Mouse (Mus musculus) spleen, adult 2 months (tissue): ENCODE measurements at regions not wholly inside any gene's neighbourhood (a gene's known extent, or its start where the extent isn't known, plus 50 kb on each side); places are given as distances from the start of the nearest gene placed in this dataset.

Source experiments
- DNase-seq, 2 experiments: peaks; one replicate each; pipeline versions ENCODE4 v3.0.0 to v3.0.0-alpha.2; 2012 to 2021; ENCODE audit warnings: low spot score in 2 of 2, low read depth in 1 of 2
- H3K27ac ChIP-seq: fragments of 200-500 bp; 2 replicates; pipeline ENCODE4 v1.5.1; 2012; ENCODE audit warnings: low read length, inconsistent platforms; ENCODE audit not compliant: insufficient read depth
- H3K27me3 ChIP-seq: fragments of 200-500 bp; 2 replicates; pipeline ENCODE4 v1.6.1; 2012; ENCODE audit warnings: mild to moderate bottlenecking, moderate library complexity, low read length, inconsistent platforms; ENCODE audit not compliant: control insufficient read depth, insufficient read depth
- H3K36me3 ChIP-seq: fragments of 200-500 bp; 2 replicates; pipeline ENCODE4 v1.6.1; 2012; ENCODE audit warnings: mild to moderate bottlenecking, low read length, inconsistent platforms; ENCODE audit not compliant: control insufficient read depth, insufficient read depth
- H3K4me1 ChIP-seq: fragments of 200-500 bp; 2 replicates; pipeline ENCODE4 v1.6.1; 2011; ENCODE audit warnings: inconsistent platforms; ENCODE audit not compliant: control insufficient read depth, insufficient read depth, insufficient read length
- H3K4me3 ChIP-seq: fragments of 200-500 bp; 2 replicates; pipeline ENCODE4 v1.5.1; 2011; ENCODE audit warnings: mild to moderate bottlenecking, inconsistent platforms; ENCODE audit not compliant: insufficient read depth, insufficient read length; ENCODE audit errors: extremely low read depth
- CTCF ChIP-seq: fragments of 200-500 bp; IDR thresholded peaks from 2 replicates; pipeline ENCODE4 v1.5.1; 2011; ENCODE audit warnings: mild to moderate bottlenecking, inconsistent platforms; ENCODE audit not compliant: insufficient read depth, insufficient read length, insufficient replicate concordance; ENCODE audit errors: extremely low read depth
- POLR2A ChIP-seq: fragments of 200-500 bp; IDR thresholded peaks from 2 replicates; pipeline ENCODE4 v1.6.1; 2011; ENCODE audit warnings: low read depth, low read length, inconsistent platforms
- WGBS: fragments of 180-500 bp; shearing (Covaris S2); methylation state at CpG from one replicate; pipeline ENCODE4 v1.1.7; 2018; 5-methylcytosine and 5-hydroxymethylcytosine counted together

DNA sequence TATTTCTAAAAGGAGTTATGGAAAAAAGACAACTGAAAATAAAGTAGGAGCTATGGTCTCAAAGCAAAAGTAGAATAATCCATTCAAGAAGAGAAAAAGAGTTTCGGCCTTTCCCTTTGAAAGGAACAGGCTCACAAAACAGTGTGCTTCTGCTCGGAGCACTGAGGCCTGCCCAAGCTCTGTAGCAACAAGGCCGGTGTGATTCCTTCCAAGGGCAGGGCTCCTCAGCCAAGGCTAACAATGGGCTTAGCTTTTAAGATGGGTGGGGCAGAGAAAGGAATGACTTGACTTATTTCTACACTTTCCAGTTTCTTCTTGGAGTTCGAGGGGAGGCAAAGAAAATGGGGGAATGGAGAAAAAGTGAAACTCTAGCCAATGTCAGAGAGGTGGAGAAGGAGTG lies 161.4 kb downstream of the Faxc start:
- WGBS, result 92% methylated on average over 4 of the region's 4 CpGs

DNA sequence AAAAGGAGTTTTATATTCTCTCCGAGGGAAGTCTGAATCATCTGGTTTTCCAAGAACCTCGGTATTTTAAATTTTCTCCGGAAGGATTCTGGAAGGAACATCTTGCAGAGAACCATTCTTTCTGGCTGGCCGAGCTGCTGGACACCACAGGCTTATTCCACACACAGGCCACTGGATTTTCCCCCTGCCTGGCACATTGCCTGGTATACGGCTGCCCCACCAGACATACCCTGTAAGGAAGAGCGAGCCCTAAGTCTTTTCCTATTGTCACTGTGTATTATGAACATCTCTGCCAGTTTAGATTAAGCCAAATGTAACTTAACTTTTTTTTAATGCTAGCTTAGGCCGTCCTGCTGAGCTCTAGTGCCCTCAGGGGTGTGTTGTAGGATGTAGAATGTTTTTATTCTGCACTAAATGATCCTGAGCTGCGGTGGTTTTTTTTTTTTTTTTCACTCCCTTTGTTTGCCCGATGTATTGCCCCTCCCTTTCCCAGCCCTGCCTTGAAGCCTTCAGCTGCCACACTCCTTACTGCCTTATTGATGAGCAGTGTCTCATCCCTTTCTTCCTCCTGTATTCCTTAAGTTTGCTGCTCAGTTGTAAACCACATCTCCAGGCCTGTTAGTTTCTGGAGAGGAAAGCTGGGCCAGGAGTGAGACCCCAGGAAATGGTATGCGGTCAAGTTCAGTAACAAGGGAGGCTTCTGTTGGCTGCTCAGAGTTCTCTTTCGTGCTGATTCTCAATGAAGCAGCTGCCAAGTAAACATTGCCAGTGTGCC lies 164.3 kb downstream of the Faxc start:
- no peak for DNase-seq
- no peaks in the 10 kb centered on the region for H3K27me3 ChIP-seq
- H3K4me3 ChIP-seq, result no peak overlapping the region
- no peaks in the 10 kb centered on the region for H3K4me1 ChIP-seq
- H3K36me3 ChIP-seq, result no peaks in the 10 kb centered on the region
- no peak overlapping the region for H3K27ac ChIP-seq
- TF ChIP-seq CTCF (no peak), POLR2A (no peak)
- 49% methylated on average over 11 of the region's 11 CpGs for WGBS

More for the DNA sequence above, 161.4 kb downstream of the Faxc start:
- TF ChIP-seq CTCF (no peak), POLR2A (no peak)
- no peak overlapping the region for H3K4me3 ChIP-seq
- no peaks in the 10 kb centered on the region for H3K4me1 ChIP-seq
- no peaks in the 10 kb centered on the region for H3K36me3 ChIP-seq
- H3K27me3 ChIP-seq, result no peaks in the 10 kb centered on the region
- no peak for DNase-seq
- no peak overlapping the region for H3K27ac ChIP-seq

DNA sequence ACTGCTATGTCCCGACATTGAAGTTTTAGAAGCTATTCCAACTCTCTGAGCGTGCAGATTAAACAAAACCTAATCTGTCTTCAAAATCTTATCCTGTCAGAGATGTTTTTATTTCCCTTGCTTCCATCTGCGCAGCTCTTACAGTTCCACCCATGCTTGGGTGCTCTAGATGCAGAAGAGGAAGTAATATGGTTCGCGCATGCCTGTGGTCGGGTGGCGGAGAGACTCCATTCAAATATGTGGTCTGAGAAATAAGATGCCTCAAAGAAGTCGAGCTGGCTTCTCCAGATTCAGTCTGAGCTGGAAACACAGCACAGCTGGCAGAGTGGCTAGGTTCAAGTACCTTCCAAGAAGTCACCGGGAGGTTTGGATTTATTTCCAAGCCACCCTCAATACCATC lies 167.5 kb downstream of the Faxc start:
- TF ChIP-seq POLR2A, result no peak
- TF ChIP-seq CTCF, result no peak
- Histone ChIP-seq H3K27ac (no peak overlapping the region), H3K4me3 (no peak overlapping the region), H3K36me3 (no peaks in the 10 kb centered on the region), H3K4me1 (no peaks in the 10 kb centered on the region), H3K27me3 (no peaks in the 10 kb centered on the region)
- no peak for DNase-seq
- 51% methylated on average over 9 of the region's 9 CpGs for WGBS

DNA sequence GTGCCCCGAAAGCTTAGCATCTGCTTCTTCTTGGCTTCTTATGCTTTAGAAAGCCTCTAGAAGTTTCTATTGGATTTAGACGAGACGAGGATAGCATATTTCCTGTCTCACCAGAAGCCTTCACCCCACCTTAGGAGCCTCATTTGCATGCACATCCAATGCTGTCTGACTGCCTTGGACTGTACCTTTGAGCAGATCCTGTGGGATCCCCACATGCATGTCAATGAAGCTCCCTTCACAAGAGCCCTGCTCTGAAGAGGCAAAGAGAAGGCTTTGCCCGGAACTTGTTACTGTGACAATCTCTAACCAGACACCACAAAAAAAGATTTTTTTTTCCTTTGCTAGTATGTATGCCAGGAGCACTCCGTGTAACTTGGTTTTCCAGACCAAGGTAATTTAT lies 171.3 kb downstream of the Faxc start:
- no peak overlapping the region for H3K27ac ChIP-seq
- TF ChIP-seq POLR2A, result no peak
- no peak for TF ChIP-seq CTCF
- no peaks in the 10 kb centered on the region for H3K4me1 ChIP-seq
- WGBS, result 73% methylated on average over 5 of the region's 5 CpGs
- no peak overlapping the region for H3K4me3 ChIP-seq
- no peaks in the 10 kb centered on the region for H3K27me3 ChIP-seq
- no peaks in the 10 kb centered on the region for H3K36me3 ChIP-seq
- DNase-seq, result no peak

DNA sequence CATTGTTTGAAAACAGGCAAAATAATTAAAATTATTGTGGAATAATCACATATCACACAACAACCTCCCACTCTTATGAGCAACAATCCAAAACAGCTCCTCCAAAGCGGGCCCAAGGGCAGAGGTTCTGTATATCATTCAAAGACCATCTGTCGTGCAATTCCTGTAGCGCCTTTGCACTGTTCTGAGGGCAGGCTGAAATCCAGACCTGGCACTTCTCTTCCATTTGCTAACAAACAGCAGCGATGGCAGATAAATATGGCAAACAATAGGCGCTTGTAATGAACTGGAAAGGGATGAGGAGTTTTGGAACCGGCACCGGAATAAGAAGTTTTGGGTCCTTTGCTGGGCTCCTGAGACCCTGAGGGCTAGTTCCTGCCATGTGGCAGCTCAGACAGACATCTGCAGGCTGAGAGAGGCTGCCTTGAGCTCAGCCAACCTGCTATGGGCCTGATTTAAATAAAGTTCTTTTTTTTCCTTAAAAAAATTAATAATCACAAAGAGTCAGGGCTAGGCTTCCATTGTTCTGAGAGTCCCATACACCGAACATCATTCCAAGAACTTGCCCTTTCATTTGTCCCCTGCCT lies 172.0 kb downstream of the Faxc start:
- no peak overlapping the region for H3K4me3 ChIP-seq
- H3K4me1 ChIP-seq, result no peaks in the 10 kb centered on the region
- TF ChIP-seq CTCF (no peak), POLR2A (no peak)
- no peak overlapping the region for H3K27ac ChIP-seq
- no peaks in the 10 kb centered on the region for H3K36me3 ChIP-seq
- no peaks in the 10 kb centered on the region for H3K27me3 ChIP-seq
- WGBS, result 89% methylated on average over 8 of the region's 8 CpGs
- DNase-seq, result no peak

DNA sequence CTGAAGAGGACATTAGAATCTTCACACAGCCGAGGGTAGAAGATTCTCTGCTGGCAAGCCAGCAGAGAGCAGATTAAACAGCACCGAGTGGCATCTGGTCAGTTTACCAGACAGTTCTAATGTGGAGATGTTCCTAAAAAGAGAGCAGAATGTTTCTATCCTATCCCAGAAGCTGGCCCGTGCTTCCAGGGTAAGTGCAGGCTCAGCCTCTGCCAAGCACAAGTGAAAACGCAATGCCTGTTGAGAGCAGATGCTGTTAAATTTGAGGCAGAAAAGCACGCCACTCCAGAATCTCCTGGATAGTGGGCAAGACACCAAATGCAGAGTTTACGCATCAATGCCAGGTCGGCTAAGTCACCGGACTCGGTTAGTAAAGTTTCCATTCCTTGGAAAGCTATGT lies 175.8 kb downstream of the Faxc start:
- 81% methylated on average over 9 of the region's 9 CpGs for WGBS
- no peaks in the 10 kb centered on the region for H3K4me1 ChIP-seq
- no peaks in the 10 kb centered on the region for H3K27me3 ChIP-seq
- TF ChIP-seq CTCF, result no peak
- no peak for TF ChIP-seq POLR2A
- H3K27ac ChIP-seq, result no peak overlapping the region
- no peak for DNase-seq
- H3K36me3 ChIP-seq, result no peaks in the 10 kb centered on the region
- no peak overlapping the region for H3K4me3 ChIP-seq

DNA sequence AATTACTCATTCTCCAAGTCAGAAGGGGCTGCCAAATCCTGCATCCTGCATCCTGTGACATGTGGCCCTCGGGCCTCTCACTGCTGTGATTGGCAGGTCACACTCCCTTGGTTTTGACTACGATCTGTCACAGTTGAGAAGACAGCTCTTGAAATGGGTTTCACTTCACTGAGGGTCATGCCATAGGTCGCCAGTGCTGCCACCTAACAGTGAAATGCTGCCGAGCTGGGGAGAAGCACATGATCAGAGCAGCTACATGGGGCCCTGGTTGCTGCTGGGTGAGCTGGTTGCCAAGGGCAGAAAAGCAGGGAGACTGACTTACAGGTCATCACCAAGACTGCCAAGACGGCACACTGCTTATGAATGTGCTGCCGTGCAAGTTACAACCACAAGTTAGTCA lies 178.3 kb downstream of the Faxc start:
- no peaks in the 10 kb centered on the region for H3K36me3 ChIP-seq
- no peaks in the 10 kb centered on the region for H3K4me1 ChIP-seq
- TF ChIP-seq POLR2A (no peak), CTCF (no peak)
- no peak overlapping the region for H3K4me3 ChIP-seq
- 61% methylated on average over 6 of the region's 6 CpGs for WGBS
- no peak overlapping the region for H3K27ac ChIP-seq
- no peak for DNase-seq
- no peaks in the 10 kb centered on the region for H3K27me3 ChIP-seq
